Mouse (Mus musculus) bone marrow macrophage, adult 2 months (primary cell): Measurements from ENCODE around the gene Dlx5. TPM values are rescaled to one million over a fixed set of nuclear protein-coding genes. Genes with fewer than 3 reads are reported as not detected.

Experiments
- H3K27ac ChIP-seq: 2 replicates; pipeline ENCODE4 v1.5.1; 2012; ENCODE audit warnings: low read depth, low read length; ENCODE audit not compliant: insufficient read depth
- H3K4me1 ChIP-seq: 2 replicates; pipeline ENCODE4 v1.6.1; 2012; ENCODE audit warnings: low read length; ENCODE audit not compliant: control insufficient read depth, insufficient read depth
- H3K4me3 ChIP-seq: 2 replicates; pipeline ENCODE4 v1.5.1; 2012; ENCODE audit warnings: mild to moderate bottlenecking, low read length, moderate library complexity; ENCODE audit not compliant: insufficient read depth
- CTCF ChIP-seq: IDR thresholded peaks from 2 replicates; pipeline ENCODE4 v1.5.1; 2012; ENCODE audit warnings: low read depth, mild to moderate bottlenecking, low read length, moderate library complexity
- POLR2A ChIP-seq: IDR thresholded peaks from 2 replicates; pipeline ENCODE4 v1.6.1; 2012; ENCODE audit warnings: mild to moderate bottlenecking, low read depth, low read length, borderline replicate concordance
- polyA plus RNA-seq: library from polyadenylated mRNA; stranded (reverse); fragments of >200 nt; gene quantifications from 2 replicates; pipeline ENCODE4 v1.2.4, GENCODE M21; 2012; ENCODE audit not compliant: missing spikeins, insufficient read depth, insufficient read length

Gene Dlx5
- polyA plus RNA-seq, 1 experiment = 0.42 TPM

DNA sequence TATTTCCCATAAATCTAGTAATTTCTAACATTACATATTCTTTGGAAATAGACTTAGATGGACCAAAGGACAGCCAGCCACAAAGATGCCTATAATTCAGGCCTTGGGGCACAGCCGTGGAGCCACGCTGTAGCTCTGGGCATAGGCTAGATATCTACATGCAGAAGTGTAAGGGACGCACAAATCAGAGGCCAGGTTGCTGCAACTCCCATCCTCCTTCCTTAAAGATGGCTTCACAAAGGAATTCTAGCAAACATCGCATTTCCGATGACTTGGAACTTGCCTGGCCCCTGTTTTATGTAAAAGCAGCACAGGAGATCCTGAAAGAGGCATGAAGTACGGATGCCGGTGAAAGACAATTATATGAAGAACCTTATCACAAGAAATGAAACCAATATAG is 5.2 kb downstream of the Dlx5 start:
- H3K4me3 ChIP-seq = no peak overlapping the region
- H3K27ac ChIP-seq = no peak overlapping the region
- no peaks in the 10 kb centered on the region for H3K4me1 ChIP-seq
- TF ChIP-seq POLR2A (no peak), CTCF (no peak)

DNA sequence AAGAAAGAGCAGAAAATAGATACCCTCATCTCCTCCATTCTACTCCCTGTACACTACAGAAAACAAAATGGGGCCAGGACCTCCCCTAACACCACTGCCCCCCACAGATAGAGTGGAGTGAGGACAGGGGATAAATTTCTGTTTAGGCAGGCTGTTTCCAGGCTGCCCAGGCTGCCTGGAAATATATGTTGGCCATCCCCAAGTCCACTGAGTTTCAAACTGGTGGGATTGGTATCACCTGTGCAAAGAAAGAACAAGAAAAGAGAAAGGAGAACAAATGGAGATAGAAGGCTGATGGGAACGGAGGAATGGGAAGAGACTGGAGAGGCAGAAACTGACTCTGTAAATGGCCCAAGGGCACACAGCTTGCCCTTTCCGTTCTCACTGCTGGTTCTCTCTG is 5.7 kb downstream of the Dlx5 start:
- H3K4me3 ChIP-seq = no peak overlapping the region
- H3K4me1 ChIP-seq = no peaks in the 10 kb centered on the region
- no peak overlapping the region for H3K27ac ChIP-seq
- TF ChIP-seq POLR2A (no peak), CTCF (no peak)

DNA sequence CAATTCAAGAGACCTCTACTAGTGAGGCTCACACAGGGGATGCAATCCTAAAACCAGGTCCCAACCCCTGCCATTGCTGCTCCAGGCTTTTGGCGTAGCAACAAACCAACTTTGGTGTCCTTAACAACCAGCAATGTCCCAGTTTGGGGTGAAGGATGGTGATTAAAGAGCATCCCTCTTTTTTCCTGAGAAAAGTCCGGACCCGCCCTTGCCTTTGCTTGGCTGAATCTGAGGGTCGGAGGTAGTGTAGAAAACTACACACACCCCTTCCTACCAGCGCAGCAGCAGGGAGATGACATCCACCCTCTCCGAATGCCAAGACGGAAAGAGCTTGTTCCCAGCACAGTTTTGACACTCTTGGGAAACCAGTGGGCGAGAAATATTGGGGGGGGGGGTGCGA is 6.2 kb downstream of the Dlx5 start:
- TF ChIP-seq CTCF = no peak
- TF ChIP-seq POLR2A = no peak
- no peak overlapping the region for H3K27ac ChIP-seq

DNA sequence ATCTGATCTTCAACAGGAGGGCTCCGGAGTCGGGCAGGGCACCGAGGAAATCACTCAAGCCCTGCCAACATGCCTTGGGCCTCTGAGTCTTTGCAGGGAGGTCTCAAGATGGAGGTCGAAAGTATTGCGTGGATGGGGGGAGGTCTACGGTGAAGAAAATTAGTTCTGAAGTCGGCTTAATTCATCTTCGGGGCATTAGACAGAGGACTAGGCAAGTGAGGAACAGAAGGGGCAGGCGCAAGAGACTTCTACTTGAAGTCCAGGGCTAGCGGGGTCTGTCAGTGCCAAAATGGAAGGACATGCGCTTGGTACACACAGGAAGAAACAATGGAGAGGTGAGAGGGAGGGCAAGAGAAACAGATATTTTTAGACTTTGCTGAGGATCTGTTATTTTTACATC is 6.7 kb downstream of the Dlx5 start:
- no peak overlapping the region for H3K4me3 ChIP-seq
- no peak overlapping the region for H3K27ac ChIP-seq
- H3K4me1 ChIP-seq = no peaks in the 10 kb centered on the region
- no peak for TF ChIP-seq POLR2A
- no peak for TF ChIP-seq CTCF

More for the DNA sequence above, 6.2 kb downstream of the Dlx5 start:
- no peaks in the 10 kb centered on the region for H3K4me1 ChIP-seq
- H3K4me3 ChIP-seq = no peak overlapping the region

DNA sequence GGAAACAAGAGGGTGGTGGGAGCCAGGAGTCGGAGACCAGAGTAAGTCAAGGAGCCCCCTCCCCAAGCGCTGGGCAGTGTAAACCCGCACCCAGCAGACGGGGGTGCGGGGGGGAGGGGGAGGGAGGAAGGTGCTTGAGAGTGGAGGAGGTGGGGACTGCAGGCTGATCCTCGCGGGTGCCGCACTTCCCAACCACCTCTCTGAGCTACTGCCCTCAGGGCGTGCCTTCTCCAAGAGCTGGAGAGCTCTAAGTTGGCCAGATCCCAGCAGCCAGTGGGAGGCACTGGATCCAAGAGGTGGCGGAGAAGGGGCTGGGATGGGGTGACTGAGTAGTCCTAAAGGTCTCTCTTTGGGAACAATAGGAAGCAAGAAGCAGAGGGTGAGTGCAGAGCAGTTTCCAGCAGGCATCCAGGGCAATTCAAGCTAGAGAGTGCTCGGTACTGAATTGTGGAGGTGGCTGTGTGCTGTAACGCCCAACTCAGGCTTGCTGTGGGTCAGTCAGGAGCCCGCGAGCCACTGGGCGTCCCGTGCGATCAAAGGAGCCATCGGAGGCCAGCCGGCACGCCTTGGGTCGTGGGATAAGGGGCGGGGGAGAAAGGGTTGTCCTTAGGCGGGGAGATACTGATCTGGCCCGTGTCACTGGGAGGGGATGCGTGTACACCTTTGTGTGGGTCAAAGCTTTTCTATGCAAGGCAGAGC is 7.7 kb downstream of the Dlx5 start:
- no peaks in the 10 kb centered on the region for H3K4me1 ChIP-seq
- no peak overlapping the region for H3K4me3 ChIP-seq
- no peak overlapping the region for H3K27ac ChIP-seq
- TF ChIP-seq POLR2A = no peak
- TF ChIP-seq CTCF = no peak

DNA sequence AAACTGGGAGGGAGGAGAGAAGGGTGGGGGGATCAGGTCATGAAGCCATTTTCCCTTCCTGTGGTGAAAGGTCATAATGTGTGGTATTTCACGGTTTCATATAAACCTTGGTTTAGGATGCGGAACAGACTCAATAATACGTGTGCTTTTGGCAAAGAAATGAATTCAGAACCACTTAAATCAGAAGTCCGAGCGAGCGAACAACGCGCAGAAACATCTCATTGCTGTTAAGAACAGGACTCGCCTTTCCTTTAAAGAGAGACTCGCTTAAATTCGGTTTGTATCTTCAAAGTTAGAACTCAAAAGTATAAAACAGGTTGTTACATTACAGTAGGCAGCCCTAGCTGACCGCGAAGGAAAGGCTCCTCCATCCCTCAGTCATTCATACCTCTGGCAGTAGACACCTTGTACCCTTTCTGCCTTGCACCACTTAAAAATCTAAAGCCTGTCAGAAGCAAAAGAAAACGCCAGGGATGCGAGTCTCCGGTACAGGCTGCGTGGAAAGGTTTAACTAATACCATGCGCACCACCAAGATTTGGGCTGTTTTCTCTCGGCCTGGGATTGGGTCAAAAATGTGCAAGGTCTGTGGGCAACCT is 8.3 kb downstream of the Dlx5 start:
- H3K4me1 ChIP-seq = no peaks in the 10 kb centered on the region
- H3K27ac ChIP-seq = no peak overlapping the region
- no peak for TF ChIP-seq POLR2A
- TF ChIP-seq CTCF = no peak
- H3K4me3 ChIP-seq = no peak overlapping the region

DNA sequence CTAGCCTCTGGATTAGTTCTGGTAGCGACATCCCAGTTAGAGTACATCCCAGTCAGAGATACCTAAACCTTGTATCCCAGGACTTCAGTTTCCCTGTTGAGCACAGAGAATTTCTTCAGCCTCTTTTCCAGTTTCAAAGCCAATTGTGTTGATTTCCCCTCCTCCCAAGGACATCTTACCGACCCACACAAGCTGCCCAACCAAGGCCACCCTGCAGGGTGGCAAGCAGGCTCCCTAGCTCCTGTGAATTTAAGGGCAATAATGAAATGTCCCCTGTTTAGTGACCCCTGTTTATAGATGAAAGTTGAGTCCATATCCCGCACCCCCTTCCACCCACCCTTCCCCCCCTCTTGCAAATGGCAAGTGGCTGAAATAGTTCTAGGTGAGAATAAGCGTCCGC is 9.0 kb downstream of the Dlx5 start:
- no peak overlapping the region for H3K4me3 ChIP-seq
- TF ChIP-seq POLR2A (no peak), CTCF (no peak)
- no peak overlapping the region for H3K27ac ChIP-seq
- no peaks in the 10 kb centered on the region for H3K4me1 ChIP-seq

DNA sequence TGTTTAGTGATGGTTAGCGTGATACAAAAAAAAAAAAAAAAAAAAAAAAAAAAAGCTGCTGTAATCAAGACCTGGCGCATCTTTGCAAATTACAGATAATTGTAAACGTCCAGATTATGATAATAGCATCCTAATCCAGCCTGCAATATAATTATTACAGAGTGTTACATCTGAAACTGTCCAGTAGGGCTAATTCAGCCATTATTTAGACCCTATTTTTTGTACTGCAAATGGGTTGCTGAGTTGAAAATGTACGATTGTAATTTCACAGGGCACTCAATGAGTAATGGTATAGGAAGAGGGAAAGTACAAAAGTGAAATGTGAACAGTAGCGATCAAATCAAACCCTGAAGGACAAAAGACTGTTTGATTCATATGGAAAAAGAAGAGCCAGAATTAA is 10.2 kb downstream of the Dlx5 start:
- no peak for TF ChIP-seq POLR2A
- no peak for TF ChIP-seq CTCF
- H3K4me1 ChIP-seq = no peaks in the 10 kb centered on the region
- H3K27ac ChIP-seq = no peak overlapping the region
- no peak overlapping the region for H3K4me3 ChIP-seq

DNA sequence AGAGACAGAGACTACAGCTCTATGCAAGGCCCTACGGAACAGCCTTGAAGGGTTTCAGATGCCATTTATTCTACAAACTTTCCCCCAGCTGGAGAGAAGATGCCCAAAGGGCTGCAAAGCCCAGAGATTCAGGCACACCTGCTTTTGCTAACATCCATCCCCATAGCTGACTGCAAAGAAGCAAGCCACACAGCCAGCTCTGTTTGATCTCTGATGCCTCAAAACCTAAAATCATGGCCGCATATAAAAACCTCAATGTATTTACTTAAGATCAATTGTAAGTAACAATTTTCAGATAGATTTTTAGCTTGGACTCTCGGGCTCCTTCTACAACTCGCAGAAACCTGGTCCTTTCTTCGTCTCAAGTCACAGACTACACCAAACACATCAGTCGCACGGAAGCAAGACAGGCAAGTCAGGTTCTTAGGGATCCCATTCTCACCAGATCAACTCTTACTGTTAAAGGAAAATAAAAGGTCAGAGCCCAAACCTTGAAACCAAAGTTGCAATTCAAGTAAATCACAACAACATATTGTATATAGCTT is 10.9 kb downstream of the Dlx5 start:
- H3K4me3 ChIP-seq = no peak overlapping the region
- TF ChIP-seq POLR2A (no peak), CTCF (no peak)

More for the DNA sequence above, 10.9 kb downstream of the Dlx5 start:
- H3K27ac ChIP-seq = no peak overlapping the region
- H3K4me1 ChIP-seq = no peaks in the 10 kb centered on the region
